Mouse (Mus musculus): ENCODE data around the gene Tnpo1. TPM values are rescaled to one million over a fixed set of nuclear protein-coding genes. Genes with fewer than 3 reads are reported as not detected.

Tnpo1 gene
- polyA plus RNA-seq, 1 experiment = 27.0 TPM

DNA sequence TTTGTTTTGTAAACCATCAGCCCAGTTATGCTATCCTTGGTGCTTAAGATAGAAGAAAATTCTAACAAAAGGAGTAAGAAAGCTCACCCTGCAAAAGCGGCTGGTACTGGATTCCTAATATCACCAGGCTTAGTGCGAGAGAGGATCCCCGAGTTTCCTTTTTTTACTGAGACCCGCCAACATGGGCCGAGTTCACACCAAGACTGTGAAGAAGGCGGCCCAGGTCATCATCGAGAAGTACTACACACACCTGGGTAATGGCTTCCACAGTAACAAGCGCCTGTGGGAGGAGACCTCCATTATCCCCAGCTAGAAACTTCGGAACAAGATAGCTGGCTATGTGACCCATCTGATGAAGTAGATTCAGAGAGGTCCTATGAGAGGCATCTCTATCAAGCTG is 109.6 kb downstream of the Tnpo1 start:
- H3K27ac ChIP-seq (ENCODE audit: insufficient read depth, low read depth, low read length) = 0 out of 2 replicates have a peak overlapping the region, but pooled peaks have one; percentile 47
- no peak overlapping the region for H3K4me3 ChIP-seq (ENCODE audit: insufficient read depth, low read depth, low read length)
- peaks cover 34% of the 10 kb centered on the region for H3K4me1 ChIP-seq (ENCODE audit: control insufficient read depth, insufficient read depth, low read length)
- no peaks in the 10 kb centered on the region for H3K36me3 ChIP-seq (ENCODE audit: control insufficient read depth, insufficient read depth, low read length)
- WGBS = 85% methylated on average over 9 of the region's 9 CpGs
- no peaks in the 10 kb centered on the region for H3K27me3 ChIP-seq (replicated peaks; ENCODE audit: control insufficient read depth, insufficient read depth, low read length)
- DNase-seq = peak; percentile 14
- TF ChIP-seq POLR2A (IDR thresholded peaks at IDR 0.05; ENCODE audit: low read depth, low read length) (no peak), CTCF (conservative IDR thresholded peaks at IDR 0.05; ENCODE audit: insufficient read depth, insufficient read length, low read depth, low read length) (no peak)

DNA sequence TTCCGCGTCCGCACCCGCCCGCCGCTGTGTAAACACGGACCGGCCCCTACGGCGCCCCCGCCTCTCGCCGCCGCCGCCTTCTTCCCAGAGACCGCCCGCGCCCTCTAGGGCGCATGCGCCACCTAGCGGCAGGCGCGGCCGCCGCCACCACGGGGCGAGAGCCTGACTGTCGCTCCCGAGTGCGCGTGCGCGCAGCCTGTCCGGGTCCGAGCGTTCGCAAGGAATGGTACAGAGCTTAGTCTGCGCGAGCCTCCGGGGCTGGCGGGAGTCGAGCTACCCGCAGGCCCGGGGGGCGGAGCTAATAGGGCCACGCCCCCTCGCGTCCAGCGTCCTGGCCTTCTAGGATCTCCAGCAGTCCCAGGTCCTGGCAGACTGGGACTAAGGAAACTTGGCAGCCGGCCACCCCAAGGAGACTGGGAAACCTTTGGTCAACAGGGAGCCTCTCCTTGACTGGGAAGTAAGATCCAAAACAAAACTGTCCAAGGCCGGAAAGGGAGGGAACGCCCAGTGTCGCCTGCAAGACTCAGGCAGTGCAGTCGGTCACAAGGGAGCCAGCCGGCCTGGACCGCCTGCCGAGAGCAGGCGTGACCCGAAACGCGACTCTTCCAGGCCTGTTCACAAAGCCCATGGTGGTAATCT is 110.9 kb downstream of the Tnpo1 start, which contains the start of gene Fcho2:
Gene Fcho2, minus strand, starts transcription at position 303 of the 639 bp plus-strand sequence.
- under 1% methylated on average over 58 of the region's 61 CpGs for WGBS
- H3K36me3 ChIP-seq (ENCODE audit: control insufficient read depth, insufficient read depth, low read length) = no peaks in the 10 kb centered on the region
- peak within 1 kb of the TSS; percentile 95 for H3K4me3 ChIP-seq (ENCODE audit: insufficient read depth, low read depth, low read length)
- H3K27me3 ChIP-seq (replicated peaks; ENCODE audit: control insufficient read depth, insufficient read depth, low read length) = no peaks in the 10 kb centered on the region
- peak within 1 kb of the TSS; percentile 97 for H3K27ac ChIP-seq (ENCODE audit: insufficient read depth, low read depth, low read length)
- peaks cover 32% of the 10 kb centered on the region for H3K4me1 ChIP-seq (ENCODE audit: control insufficient read depth, insufficient read depth, low read length)
- peak; percentile 100 for DNase-seq
- peak; percentile 69 for TF ChIP-seq CTCF (conservative IDR thresholded peaks at IDR 0.05; ENCODE audit: insufficient read depth, insufficient read length, low read depth, low read length)
- peak; percentile 71 for TF ChIP-seq POLR2A (IDR thresholded peaks at IDR 0.05; ENCODE audit: low read depth, low read length)

DNA sequence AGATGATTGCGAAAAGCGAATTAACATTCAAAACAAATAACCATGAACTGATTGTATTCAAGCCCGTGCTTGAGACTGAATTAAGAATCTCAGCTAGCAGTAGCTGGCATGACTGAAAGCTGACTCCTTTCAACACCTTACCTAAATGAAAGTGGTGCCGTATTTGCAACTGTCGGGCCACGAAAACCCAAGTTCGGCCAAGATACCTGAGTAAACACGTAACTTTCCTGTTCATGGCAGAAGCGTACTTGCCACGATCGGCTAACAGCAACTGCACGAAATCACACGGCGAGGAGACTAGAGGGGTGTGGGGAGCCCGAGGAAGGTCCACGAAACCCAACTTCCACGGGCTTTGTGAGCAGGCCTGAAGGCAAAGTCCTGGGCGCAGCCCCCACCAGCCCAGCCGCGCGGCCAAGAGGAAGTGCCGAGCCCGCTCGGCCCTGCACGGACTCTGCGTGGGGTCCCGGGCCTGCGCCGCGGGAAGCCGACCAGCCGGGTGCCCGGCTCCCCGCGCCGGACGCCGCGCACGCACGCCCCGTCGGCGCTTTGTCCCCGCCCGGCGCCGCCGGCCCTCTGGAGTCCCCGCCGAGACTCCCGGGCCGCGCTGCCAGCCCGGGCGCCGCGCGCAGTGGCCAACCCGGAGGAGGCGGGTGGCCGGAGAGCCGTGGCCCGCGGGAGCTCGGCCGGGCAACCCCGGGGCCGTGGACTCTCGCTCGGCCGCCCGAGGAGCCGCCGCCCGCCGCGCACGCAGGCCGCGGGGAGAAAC is 111.7 kb downstream of the Tnpo1 start:
- H3K4me1 ChIP-seq (ENCODE audit: control insufficient read depth, insufficient read depth, low read length) = peaks cover 31% of the 10 kb centered on the region
- DNase-seq = peak; percentile 72
- H3K27ac ChIP-seq (ENCODE audit: insufficient read depth, low read depth, low read length) = peak overlapping the region; percentile 97
- H3K4me3 ChIP-seq (ENCODE audit: insufficient read depth, low read depth, low read length) = peak overlapping the region; percentile 95
- no peaks in the 10 kb centered on the region for H3K36me3 ChIP-seq (ENCODE audit: control insufficient read depth, insufficient read depth, low read length)
- under 1% methylated on average over 81 of the region's 81 CpGs for WGBS
- H3K27me3 ChIP-seq (replicated peaks; ENCODE audit: control insufficient read depth, insufficient read depth, low read length) = no peaks in the 10 kb centered on the region
- TF ChIP-seq POLR2A (IDR thresholded peaks at IDR 0.05; ENCODE audit: low read depth, low read length) (no peak), CTCF (conservative IDR thresholded peaks at IDR 0.05; ENCODE audit: insufficient read depth, insufficient read length, low read depth, low read length) (no peak)

- H3K36me3 ChIP-seq (ENCODE audit: control insufficient read depth, insufficient read depth, low read length) = no peaks in the 10 kb centered on the region
- peak; percentile 27 for DNase-seq
- WGBS = 6% methylated on average over 12 of the region's 12 CpGs
- peak overlapping the region; percentile 97 for H3K27ac ChIP-seq (ENCODE audit: insufficient read depth, low read depth, low read length)
- peaks cover 24% of the 10 kb centered on the region; the same call in 1 of the 2 replicates for H3K4me1 ChIP-seq (ENCODE audit: control insufficient read depth, insufficient read depth, low read length)
- no peak for TF ChIP-seq POLR2A (IDR thresholded peaks at IDR 0.05; ENCODE audit: low read depth, low read length)
- TF ChIP-seq CTCF (conservative IDR thresholded peaks at IDR 0.05; ENCODE audit: insufficient read depth, insufficient read length, low read depth, low read length) = no peak
- peak overlapping the region; percentile 95 for H3K4me3 ChIP-seq (ENCODE audit: insufficient read depth, low read depth, low read length)
- H3K27me3 ChIP-seq (replicated peaks; ENCODE audit: control insufficient read depth, insufficient read depth, low read length) = no peaks in the 10 kb centered on the region
Measured at GRCm38 (mm10) chr13:98813596-98814274, 112.4 kb downstream of the Tnpo1 start.

GRCm38 (mm10) chr13:98813167-98813566 is 113.0 kb downstream of the Tnpo1 start:
- H3K4me3 ChIP-seq (ENCODE audit: insufficient read depth, low read depth, low read length) = no peak overlapping the region
- H3K27me3 ChIP-seq (replicated peaks; ENCODE audit: control insufficient read depth, insufficient read depth, low read length) = no peaks in the 10 kb centered on the region
- H3K4me1 ChIP-seq (ENCODE audit: control insufficient read depth, insufficient read depth, low read length) = peaks cover 18% of the 10 kb centered on the region; the same call in 1 of the 2 replicates
- H3K36me3 ChIP-seq (ENCODE audit: control insufficient read depth, insufficient read depth, low read length) = no peaks in the 10 kb centered on the region
- WGBS = 41% methylated on average over 2 of the region's 2 CpGs
- no peak for TF ChIP-seq CTCF (conservative IDR thresholded peaks at IDR 0.05; ENCODE audit: insufficient read depth, insufficient read length, low read depth, low read length)
- no peak for TF ChIP-seq POLR2A (IDR thresholded peaks at IDR 0.05; ENCODE audit: low read depth, low read length)
- no peak overlapping the region for H3K27ac ChIP-seq (ENCODE audit: insufficient read depth, low read depth, low read length)
- DNase-seq = no peak

- no peak for DNase-seq
- Histone ChIP-seq H3K27me3 (replicated peaks; ENCODE audit: control insufficient read depth, insufficient read depth, low read length) (no peaks in the 10 kb centered on the region), H3K36me3 (ENCODE audit: control insufficient read depth, insufficient read depth, low read length) (no peaks in the 10 kb centered on the region), H3K4me1 (ENCODE audit: control insufficient read depth, insufficient read depth, low read length) (peaks cover 12% of the 10 kb centered on the region; the same call in 1 of the 2 replicates), H3K27ac (ENCODE audit: insufficient read depth, low read depth, low read length) (no peak overlapping the region), H3K4me3 (ENCODE audit: insufficient read depth, low read depth, low read length) (no peak overlapping the region)
- 44% methylated on average over 4 of the region's 4 CpGs for WGBS
- TF ChIP-seq POLR2A (IDR thresholded peaks at IDR 0.05; ENCODE audit: low read depth, low read length) = no peak
- no peak for TF ChIP-seq CTCF (conservative IDR thresholded peaks at IDR 0.05; ENCODE audit: insufficient read depth, insufficient read length, low read depth, low read length)
Measured at GRCm38 (mm10) chr13:98812285-98812684, 113.9 kb downstream of the Tnpo1 start.
